Mouse (Mus musculus): Measurements from ENCODE around the gene Zfhx3. TPM values are rescaled to one million over a fixed set of nuclear protein-coding genes. Genes with fewer than 3 reads are reported as not detected.

The Zfhx3 gene
- polyA plus RNA-seq, 1 experiment from 2014 or later: 15.0 TPM

GRCm38 (mm10) chr8:108061972-108062371 is 119.5 kb downstream of the Zfhx3 start:
- Histone ChIP-seq H3K9ac (no peak overlapping the region), H3K27me3 (no peaks in the 10 kb centered on the region), H3K4me2 (no peak overlapping the region), H3K4me3 (no peak overlapping the region), H3K36me3 (no peaks in the 10 kb centered on the region), H3K9me3 (no peaks in the 10 kb centered on the region), H3K27ac (no peak overlapping the region), H3K4me1 (no peaks in the 10 kb centered on the region)
- no peak for ATAC-seq (ENCODE audit: borderline replicate concordance, extremely low read depth, low FRiP score, low TSS enrichment)
- WGBS: 77% methylated on average over 12 of the region's 12 CpGs

- H3K27ac ChIP-seq: no peak overlapping the region
- H3K4me2 ChIP-seq: no peak overlapping the region
- no peaks in the 10 kb centered on the region for H3K9me3 ChIP-seq
- no peak overlapping the region for H3K9ac ChIP-seq
- H3K4me3 ChIP-seq: no peak overlapping the region
- H3K4me1 ChIP-seq: no peaks in the 10 kb centered on the region
- ATAC-seq (ENCODE audit: borderline replicate concordance, extremely low read depth, low FRiP score, low TSS enrichment): no peak
- no peaks in the 10 kb centered on the region for H3K36me3 ChIP-seq
- WGBS: 80% methylated on average over 6 of the region's 6 CpGs
- no peaks in the 10 kb centered on the region for H3K27me3 ChIP-seq
Measured at GRCm38 (mm10) chr8:108067111-108067510, 124.7 kb downstream of the Zfhx3 start.

- 17% methylated on average over 8 of the region's 8 CpGs for WGBS
- Histone ChIP-seq H3K27ac (no peak overlapping the region), H3K9ac (no peak overlapping the region), H3K4me2 (no peak overlapping the region), H3K4me1 (no peaks in the 10 kb centered on the region), H3K4me3 (no peak overlapping the region), H3K27me3 (no peaks in the 10 kb centered on the region), H3K36me3 (no peaks in the 10 kb centered on the region), H3K9me3 (no peaks in the 10 kb centered on the region)
- no peak for ATAC-seq (ENCODE audit: borderline replicate concordance, extremely low read depth, low FRiP score, low TSS enrichment)
Measured at GRCm38 (mm10) chr8:108068195-108068594, 125.8 kb downstream of the Zfhx3 start.

GRCm38 (mm10) chr8:108070438-108070837 is 128.0 kb downstream of the Zfhx3 start:
- no peak overlapping the region for H3K9ac ChIP-seq
- H3K9me3 ChIP-seq: no peaks in the 10 kb centered on the region
- H3K27ac ChIP-seq: no peak overlapping the region
- no peak overlapping the region for H3K4me2 ChIP-seq
- no peak for ATAC-seq (ENCODE audit: borderline replicate concordance, extremely low read depth, low FRiP score, low TSS enrichment)
- no peak overlapping the region for H3K4me3 ChIP-seq
- 76% methylated on average over 4 of the region's 4 CpGs for WGBS
- H3K4me1 ChIP-seq: no peaks in the 10 kb centered on the region
- no peaks in the 10 kb centered on the region for H3K27me3 ChIP-seq
- H3K36me3 ChIP-seq: no peaks in the 10 kb centered on the region

- no peak overlapping the region for H3K4me2 ChIP-seq
- no peaks in the 10 kb centered on the region for H3K4me1 ChIP-seq
- H3K9ac ChIP-seq: no peak overlapping the region
- 50% methylated on average over 2 of the region's 2 CpGs for WGBS
- no peak overlapping the region for H3K4me3 ChIP-seq
- ATAC-seq (ENCODE audit: borderline replicate concordance, extremely low read depth, low FRiP score, low TSS enrichment): no peak
- no peak overlapping the region for H3K27ac ChIP-seq
- H3K9me3 ChIP-seq: no peaks in the 10 kb centered on the region
- H3K36me3 ChIP-seq: no peaks in the 10 kb centered on the region
- no peaks in the 10 kb centered on the region for H3K27me3 ChIP-seq
Measured at GRCm38 (mm10) chr8:108072126-108072746, 129.8 kb downstream of the Zfhx3 start.

GRCm38 (mm10) chr8:108072853-108073252 is 130.4 kb downstream of the Zfhx3 start:
- Histone ChIP-seq H3K27ac (no peak overlapping the region), H3K9ac (no peak overlapping the region), H3K9me3 (no peaks in the 10 kb centered on the region), H3K4me3 (no peak overlapping the region), H3K36me3 (no peaks in the 10 kb centered on the region), H3K4me2 (no peak overlapping the region), H3K4me1 (no peaks in the 10 kb centered on the region), H3K27me3 (no peaks in the 10 kb centered on the region)
- no peak for ATAC-seq (ENCODE audit: borderline replicate concordance, extremely low read depth, low FRiP score, low TSS enrichment)
- WGBS: 90% methylated on average over 5 of the region's 5 CpGs

GRCm38 (mm10) chr8:108075176-108075575 is 132.7 kb downstream of the Zfhx3 start:
- Histone ChIP-seq H3K4me3 (no peak overlapping the region), H3K36me3 (no peaks in the 10 kb centered on the region), H3K9ac (no peak overlapping the region), H3K4me2 (no peak overlapping the region), H3K9me3 (no peaks in the 10 kb centered on the region), H3K27me3 (no peaks in the 10 kb centered on the region), H3K27ac (no peak overlapping the region), H3K4me1 (no peaks in the 10 kb centered on the region)
- ATAC-seq (ENCODE audit: borderline replicate concordance, extremely low read depth, low FRiP score, low TSS enrichment): no peak
- 60% methylated on average over 5 of the region's 5 CpGs for WGBS

- no peak for ATAC-seq (ENCODE audit: borderline replicate concordance, extremely low read depth, low FRiP score, low TSS enrichment)
Measured at GRCm38 (mm10) chr8:108078726-108079125, 136.3 kb downstream of the Zfhx3 start.

GRCm38 (mm10) chr8:108086913-108087312 is 144.5 kb downstream of the Zfhx3 start:
- Histone ChIP-seq H3K27ac (no peak overlapping the region), H3K4me1 (no peaks in the 10 kb centered on the region), H3K36me3 (no peaks in the 10 kb centered on the region), H3K4me3 (no peak overlapping the region), H3K9ac (no peak overlapping the region), H3K9me3 (no peaks in the 10 kb centered on the region), H3K4me2 (no peak overlapping the region), H3K27me3 (no peaks in the 10 kb centered on the region)
- ATAC-seq (ENCODE audit: borderline replicate concordance, extremely low read depth, low FRiP score, low TSS enrichment): no peak
- WGBS: 72% methylated on average over 4 of the region's 4 CpGs

More at GRCm38 (mm10) chr8:108078726-108079125, 136.3 kb downstream of the Zfhx3 start:
- no peak overlapping the region for H3K9ac ChIP-seq
- H3K4me2 ChIP-seq: no peak overlapping the region
- H3K4me1 ChIP-seq: no peaks in the 10 kb centered on the region
- no peak overlapping the region for H3K4me3 ChIP-seq
- H3K27me3 ChIP-seq: no peaks in the 10 kb centered on the region
- no peaks in the 10 kb centered on the region for H3K9me3 ChIP-seq
- no peaks in the 10 kb centered on the region for H3K36me3 ChIP-seq
- H3K27ac ChIP-seq: no peak overlapping the region
- WGBS: 86% methylated on average over 4 of the region's 4 CpGs

GRCm38 (mm10) chr8:108089632-108090031 is 147.2 kb downstream of the Zfhx3 start:
- no peak overlapping the region for H3K27ac ChIP-seq
- H3K9ac ChIP-seq: no peak overlapping the region
- no peak for ATAC-seq (ENCODE audit: borderline replicate concordance, extremely low read depth, low FRiP score, low TSS enrichment)
- H3K4me3 ChIP-seq: no peak overlapping the region
- no peaks in the 10 kb centered on the region for H3K9me3 ChIP-seq
- H3K27me3 ChIP-seq: no peaks in the 10 kb centered on the region
- no peaks in the 10 kb centered on the region for H3K4me1 ChIP-seq
- 79% methylated on average over 5 of the region's 5 CpGs for WGBS
- H3K4me2 ChIP-seq: no peak overlapping the region
- H3K36me3 ChIP-seq: no peaks in the 10 kb centered on the region

GRCm38 (mm10) chr8:108098598-108098997 is 156.2 kb downstream of the Zfhx3 start:
- Histone ChIP-seq H3K4me3 (no peak overlapping the region), H3K4me2 (no peak overlapping the region), H3K27me3 (no peaks in the 10 kb centered on the region), H3K9ac (no peak overlapping the region), H3K9me3 (no peaks in the 10 kb centered on the region), H3K36me3 (no peaks in the 10 kb centered on the region), H3K4me1 (peaks cover 15% of the 10 kb centered on the region), H3K27ac (no peak overlapping the region)
- ATAC-seq (ENCODE audit: borderline replicate concordance, extremely low read depth, low FRiP score, low TSS enrichment): no peak
- 87% methylated on average over 13 of the region's 13 CpGs for WGBS

GRCm38 (mm10) chr8:108101131-108101530 is 158.7 kb downstream of the Zfhx3 start:
- Histone ChIP-seq H3K4me1 (peaks cover 22% of the 10 kb centered on the region), H3K36me3 (no peaks in the 10 kb centered on the region), H3K27me3 (no peaks in the 10 kb centered on the region), H3K9ac (no peak overlapping the region), H3K4me3 (no peak overlapping the region), H3K4me2 (no peak overlapping the region), H3K9me3 (no peaks in the 10 kb centered on the region), H3K27ac (no peak overlapping the region)
- 74% methylated on average over 8 of the region's 8 CpGs for WGBS
- no peak for ATAC-seq (ENCODE audit: borderline replicate concordance, extremely low read depth, low FRiP score, low TSS enrichment)

Measured in lung, embryonic 15.5 days (tissue).